Mouse (Mus musculus) G1E (cell line): ENCODE data around the gene Olfr458.

ENCODE experiments used
- CTCF ChIP-seq: IDR thresholded peaks from 2 replicates; pipeline ENCODE4 v1.5.1; 2012; ENCODE audit warnings: low read depth, low read length, inconsistent platforms, mixed read lengths
- POLR2AphosphoS5 ChIP-seq: IDR thresholded peaks from 2 replicates; pipeline ENCODE4 v1.6.1; 2012; ENCODE audit warnings: low read depth, low read length, inconsistent platforms; ENCODE audit not compliant: insufficient replicate concordance
- TAL1 ChIP-seq: conservative IDR thresholded peaks from 2 replicates; pipeline ENCODE4 v1.6.1; 2012; ENCODE audit warnings: low read depth, low read length, inconsistent platforms, mixed read lengths

DNA sequence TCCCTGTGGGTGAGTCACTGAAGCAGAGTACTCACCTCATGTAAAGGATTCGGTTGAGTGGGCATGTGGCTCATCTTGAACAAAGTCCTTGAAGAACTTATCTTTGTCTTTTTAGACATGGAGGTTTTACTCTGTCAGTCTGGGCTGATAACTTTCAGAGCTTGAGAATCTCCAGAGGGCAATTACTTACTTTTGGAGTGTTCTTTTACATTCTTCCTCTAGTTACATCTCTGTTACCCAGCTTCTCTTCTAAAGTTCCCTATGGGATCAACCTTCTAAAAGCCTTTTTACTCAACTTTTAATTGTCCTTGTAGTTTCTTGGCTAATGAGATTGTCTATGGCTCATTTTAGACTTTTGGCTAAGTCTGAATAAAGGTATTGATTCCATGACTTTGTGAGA, at the start of gene Olfr458:
- no peak for TF ChIP-seq POLR2AphosphoS5
- TF ChIP-seq CTCF, result no peak
- TF ChIP-seq TAL1, result no peak
